Mouse (Mus musculus): ENCODE measurements around the gene Dppa5a.
"Not testable (repeated sequence)": the region's sequence is repeated elsewhere in the genome, so short reads cannot be mapped to it uniquely, and the experiment has no call there.

Dppa5a gene

DNA sequence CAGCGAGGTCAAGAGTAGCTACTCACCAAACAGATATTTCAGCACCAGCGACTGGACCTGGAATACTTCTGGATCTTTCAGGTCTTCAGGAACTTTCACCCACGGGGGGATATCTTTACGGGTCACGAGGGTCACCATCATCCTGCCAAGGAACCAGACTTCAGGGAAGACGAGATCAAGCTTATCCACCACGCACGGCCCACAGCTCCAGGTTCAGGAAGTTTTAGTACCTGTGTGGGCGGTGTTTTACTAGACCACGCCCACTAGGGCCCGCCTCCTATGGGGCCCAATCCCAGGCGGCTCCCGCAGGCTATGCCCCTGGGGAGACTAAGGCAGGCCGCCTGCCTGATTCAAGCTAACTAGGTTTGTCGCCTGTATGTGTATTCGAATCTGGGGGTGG, at the start of gene Dppa5a:
Gene Dppa5a, minus strand, starts transcription at position 219 of the 400 bp plus-strand sequence.
- not testable (repeated sequence) for DNase-seq

DNA sequence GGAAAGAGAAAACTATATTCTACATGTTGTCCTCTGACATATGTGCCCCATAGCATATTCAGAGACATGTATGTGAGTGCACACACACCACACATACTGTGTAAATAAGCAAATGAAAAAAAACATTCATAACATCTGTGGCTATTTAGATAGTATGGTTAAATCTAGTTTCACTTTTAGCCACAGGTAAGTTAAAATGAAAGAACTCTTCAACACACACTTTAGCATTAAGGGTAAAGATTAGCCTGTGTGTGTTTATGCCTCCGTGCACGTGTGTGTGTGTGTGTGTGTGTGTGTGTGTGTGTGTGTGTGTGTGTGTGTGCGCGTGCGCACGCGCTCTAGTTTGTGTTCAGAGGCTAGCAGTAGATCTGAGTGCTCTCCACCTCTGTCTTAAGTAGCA, 33.6 kb upstream of the Dppa5a start:
- no peak for DNase-seq

DNA sequence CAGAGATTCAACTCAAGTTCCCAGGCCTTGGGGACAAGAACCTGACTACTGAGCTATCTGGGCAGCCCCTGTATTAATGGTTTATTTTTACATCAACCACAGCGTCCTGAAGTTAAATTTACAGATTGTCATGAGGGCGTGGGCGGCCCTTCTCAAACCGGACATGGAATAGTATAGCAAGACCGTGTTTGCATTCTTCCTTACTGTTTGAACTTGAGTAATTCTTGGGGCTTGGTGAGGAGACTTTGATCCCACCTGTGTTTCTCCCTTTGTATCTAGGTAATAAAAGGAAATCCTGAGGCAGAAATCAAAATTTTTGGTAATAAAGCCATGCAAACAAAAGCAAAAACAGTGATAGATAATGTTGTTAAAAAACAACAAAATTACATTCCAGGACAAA, 32.6 kb upstream of the Dppa5a start:
- no peak for DNase-seq

DNA sequence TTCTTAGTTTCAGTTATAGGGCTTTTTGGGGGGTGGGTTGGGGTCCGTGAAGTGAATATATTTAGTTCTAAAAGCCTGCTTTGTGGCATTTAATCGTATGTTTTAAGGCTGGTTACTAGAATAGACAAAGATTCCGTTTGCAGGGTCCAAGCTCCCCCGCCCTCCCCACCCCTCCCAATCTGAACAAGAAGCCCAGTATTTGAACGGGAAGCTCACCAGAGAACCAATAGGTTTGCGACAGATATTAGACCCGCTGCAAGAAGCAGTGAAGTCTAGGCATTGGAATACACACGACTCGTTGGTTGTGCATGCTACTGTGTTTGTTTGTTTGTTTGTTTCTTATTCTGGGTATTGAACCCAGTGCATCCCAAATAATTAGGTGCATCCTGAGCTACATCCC, 28.5 kb upstream of the Dppa5a start:
- no peak for DNase-seq

DNA sequence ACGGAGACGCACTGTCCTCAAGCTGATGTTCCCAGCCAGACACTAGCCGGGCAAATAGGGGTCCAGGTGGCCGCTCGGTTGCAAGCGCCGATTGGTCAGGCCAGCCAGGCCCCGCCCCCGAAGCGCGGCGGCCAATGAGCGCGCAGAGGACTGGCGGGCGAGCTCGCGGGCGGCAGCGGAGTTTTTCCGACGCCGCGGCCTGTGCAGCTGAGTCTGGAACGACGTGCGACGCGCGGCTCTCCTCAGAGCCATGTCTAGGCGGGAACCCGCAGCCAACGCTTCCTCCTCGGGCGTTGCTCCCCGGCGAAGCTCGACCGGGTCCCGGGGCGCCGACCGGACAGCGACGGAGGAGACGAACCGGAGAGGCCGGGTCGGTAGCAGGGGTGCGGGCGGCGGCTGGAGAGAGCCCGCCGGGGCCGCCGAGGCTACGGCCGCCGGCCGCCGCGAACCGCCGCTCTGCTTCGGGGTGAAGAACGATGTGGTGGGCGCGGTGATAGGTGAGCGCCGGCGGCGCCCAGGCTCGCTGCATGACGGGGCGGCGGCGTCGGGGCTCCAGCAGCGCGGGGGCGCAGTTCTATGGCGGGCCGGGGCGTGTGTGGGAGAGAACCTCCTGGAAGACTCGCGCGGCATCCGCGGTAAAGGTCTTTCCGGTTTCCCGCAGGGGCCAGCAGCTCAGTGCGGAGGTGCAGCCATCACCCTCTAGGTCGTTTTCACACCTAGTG, 27.8 kb upstream of the Dppa5a start, which contains the start of gene Ddx43:
Gene Ddx43, plus strand, starts transcription at position 148 of the 722 bp plus-strand sequence.
- DNase-seq: peak in 1 of 2 experiments; percentile 4

DNA sequence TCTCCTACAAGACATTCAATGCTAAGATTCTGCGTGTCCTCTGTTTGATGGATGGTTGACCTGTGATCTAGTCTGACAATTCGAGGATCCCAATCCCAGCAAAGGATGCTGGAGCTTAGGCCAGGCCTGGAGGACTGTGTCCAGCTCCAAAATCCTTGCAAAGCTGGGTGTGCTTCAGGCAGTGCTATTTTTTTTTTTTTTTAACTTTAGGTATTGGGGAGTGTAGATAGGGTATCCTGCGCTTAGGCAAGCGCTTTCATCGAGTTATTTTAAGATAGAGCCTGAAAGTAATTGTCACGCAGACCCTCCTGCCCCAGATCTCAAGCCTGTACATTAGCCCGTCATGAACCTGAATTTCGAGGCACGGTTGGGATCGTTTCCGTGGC, 27.3 kb upstream of the Dppa5a start:
- no peak for DNase-seq

DNA sequence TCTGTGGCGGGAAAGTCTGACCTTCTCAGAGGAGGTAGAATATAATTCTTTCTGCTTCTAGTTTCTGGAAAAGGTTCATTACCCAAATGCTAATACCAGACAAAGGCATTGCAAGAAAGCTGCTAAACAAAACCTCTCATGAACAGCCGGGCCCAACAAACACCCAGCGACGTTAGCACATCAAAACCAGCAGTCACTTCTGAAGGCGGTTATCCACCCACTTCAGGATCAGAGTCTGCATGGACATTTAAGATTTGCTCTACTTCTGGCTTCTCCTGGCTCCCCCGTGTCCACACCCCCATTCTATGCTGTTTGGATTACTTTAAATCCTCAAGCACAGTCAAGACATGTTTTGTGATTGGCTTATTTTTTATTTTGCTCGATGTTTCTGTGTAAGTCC, 26.6 kb upstream of the Dppa5a start:
- DNase-seq: no peak

DNA sequence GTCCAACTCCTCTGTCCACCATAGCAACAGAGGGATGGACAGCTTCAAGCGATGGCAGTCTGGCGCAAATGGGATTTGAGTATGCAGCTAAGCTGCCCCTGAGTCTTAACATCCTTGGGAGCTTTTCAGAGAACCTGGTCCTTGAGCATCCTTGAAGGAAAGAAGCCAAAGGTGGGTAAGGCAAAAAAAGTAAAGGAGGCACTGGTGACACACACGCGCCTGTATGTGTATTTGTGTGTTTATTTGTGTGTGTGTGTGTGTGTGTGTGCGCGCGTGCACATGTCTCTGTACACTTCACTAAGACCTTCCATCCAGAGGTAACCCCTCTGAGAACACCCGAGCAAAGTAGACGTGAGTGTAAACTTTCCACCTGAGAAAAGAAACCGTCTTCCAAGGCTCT, 25.8 kb upstream of the Dppa5a start:
- DNase-seq: no peak

DNA sequence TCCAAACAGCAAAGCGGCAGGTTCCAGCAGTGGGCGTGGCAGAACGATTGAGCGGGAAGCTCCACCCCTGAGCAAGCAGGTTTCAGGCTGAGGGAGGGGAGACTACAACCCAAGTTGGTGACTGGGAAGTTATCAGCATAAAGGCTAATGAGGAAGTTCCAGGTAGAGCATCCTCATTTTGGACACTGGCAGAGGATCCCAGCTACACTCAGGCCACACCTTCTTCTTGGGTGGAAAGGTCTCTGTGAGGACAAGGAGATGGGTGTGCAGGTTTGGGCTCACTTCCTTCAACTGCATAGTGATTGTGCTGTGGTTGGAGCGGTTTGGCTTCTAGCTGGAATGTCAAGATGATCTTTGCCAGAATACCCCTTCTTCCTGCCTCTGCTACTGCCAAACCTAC, 22.0 kb upstream of the Dppa5a start:
- no peak for DNase-seq

DNA sequence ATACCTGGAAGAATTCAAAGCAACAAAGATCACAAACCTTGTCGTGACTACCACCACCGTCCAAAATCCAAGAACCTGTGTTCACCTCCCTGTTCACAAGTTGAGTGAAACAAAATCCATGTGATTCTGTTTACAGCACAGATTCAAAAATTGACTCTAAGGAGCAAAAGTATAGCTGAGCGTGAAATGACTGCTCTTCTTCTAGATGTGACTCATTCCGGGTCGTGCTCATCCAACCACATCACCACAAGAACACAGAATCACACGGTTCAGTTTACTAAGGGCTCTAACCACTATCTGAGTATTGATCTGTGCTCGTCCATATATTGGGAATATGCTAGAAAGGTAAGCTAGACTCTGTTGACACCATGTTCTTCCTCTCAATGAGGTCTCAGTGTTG, 19.0 kb upstream of the Dppa5a start:
- no peak for DNase-seq

DNA sequence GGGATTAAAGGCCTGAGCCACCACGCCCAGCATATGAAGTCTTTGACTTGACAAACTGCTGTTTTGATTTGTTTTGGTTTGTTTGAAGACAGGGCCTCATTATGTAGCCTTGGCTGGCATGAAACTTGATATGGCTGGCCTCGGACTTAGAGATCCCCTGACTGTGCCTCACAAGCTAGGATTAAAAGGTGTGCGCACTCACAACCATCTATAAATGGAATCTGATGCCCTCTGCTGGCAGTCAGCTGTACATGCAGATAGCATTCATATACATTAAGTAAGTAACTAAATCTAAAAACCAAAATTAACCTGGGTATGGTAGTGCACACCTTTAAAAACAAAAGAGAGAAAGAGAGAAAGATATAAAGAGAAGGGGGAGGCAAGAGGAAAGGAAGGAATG, 17.9 kb upstream of the Dppa5a start:
- DNase-seq: no peak

DNA sequence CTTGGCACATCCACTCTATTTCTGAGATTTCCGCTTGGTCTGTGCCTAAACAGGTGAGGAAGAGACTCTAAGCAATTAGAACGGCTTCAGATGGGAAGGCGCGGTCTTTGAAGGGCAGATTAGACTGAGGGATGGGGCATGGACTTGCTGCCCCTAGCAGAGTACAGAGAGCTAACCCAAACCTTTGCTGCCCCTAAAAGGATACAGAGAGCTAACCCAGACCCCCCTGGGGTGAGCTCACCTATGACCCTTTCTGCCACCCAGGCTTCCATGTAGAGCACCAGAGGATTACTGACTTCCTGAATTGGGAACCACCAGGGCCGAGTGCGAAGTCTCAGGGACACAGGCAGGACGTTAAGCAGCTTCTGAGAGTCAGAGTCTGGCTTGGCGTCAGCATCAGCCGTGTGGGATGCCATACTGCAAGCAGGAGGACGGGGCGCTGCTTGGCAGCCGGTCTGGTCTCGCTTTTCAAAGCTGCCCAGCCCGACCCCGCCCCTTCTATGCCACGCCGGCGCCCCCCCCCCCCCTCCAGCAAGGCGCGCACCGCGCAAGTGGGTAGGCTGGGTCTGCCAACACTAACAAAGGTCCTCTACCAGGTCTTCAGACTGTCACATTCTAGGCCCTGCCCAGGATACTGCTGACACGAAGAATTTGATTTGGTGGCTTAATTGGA, 10.3 kb upstream of the Dppa5a start, which contains the start of gene Ooep:
Gene Ooep, minus strand, starts transcription at position 613 of the 673 bp plus-strand sequence.
- DNase-seq: peak; percentile 3 to 6

DNA sequence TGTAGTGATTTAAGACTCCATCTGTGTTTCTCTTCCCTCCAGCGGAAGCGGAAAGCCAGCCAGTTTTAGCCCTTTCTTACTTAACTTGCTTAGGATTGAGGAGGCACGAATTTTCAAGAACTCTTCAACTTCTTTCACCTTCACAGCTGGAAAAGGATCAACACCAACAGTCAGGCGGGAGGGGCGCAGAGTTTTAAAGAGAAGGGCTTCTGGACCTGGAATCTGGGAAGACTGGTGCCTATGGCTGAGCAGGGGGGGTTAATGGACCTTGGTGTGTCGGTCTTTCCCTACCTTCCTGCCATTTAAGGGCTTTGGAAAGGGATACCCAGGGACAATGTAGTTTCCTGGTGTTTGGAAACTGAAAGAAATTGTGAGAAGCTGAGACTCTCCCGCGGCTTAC, 9.6 kb upstream of the Dppa5a start:
- DNase-seq: no peak

DNA sequence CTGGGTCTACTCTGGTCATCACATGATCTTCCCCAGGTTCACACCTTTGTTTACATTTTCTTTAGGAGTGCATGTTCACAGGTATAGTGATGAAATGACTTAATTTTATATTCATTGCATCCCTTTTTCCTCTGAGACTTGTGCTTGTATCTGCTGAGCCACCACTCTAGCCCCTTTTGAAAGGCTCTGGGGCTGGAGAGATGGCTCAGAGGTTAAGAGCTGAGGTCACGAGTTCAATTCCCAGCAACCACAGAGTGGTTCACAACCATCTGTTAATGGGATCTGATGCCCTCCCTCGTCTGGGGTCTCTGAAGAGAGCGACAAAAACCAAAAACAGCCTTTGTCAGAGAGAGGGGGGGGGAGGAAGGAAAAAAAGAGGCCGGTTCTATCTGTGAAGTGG, 7.5 kb upstream of the Dppa5a start:
- DNase-seq: no peak

DNA sequence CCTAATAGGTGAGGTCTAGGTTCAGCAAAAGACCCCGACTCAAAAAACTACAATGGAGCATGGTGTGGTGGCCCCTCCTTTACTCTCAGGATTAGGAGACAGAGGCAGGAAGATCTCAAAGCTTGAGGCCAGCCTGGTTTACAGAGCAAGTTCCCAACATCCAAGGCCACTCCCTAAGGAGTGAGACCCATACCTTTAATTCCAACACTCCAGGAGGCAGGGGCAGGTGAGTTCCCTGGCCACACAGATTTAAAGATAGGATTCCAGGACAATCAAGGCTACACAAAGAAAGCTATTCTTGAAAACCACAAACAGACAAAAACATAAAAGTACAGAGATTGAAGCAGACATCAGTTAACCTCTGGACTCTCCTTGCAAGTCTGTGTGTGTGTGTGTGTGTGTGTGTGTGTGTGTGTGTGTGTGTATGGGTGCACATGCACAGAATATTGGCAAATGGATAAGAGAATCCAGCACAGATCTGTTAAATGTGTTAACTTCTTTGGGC, 7.0 kb upstream of the Dppa5a start:
- no peak for DNase-seq

DNA sequence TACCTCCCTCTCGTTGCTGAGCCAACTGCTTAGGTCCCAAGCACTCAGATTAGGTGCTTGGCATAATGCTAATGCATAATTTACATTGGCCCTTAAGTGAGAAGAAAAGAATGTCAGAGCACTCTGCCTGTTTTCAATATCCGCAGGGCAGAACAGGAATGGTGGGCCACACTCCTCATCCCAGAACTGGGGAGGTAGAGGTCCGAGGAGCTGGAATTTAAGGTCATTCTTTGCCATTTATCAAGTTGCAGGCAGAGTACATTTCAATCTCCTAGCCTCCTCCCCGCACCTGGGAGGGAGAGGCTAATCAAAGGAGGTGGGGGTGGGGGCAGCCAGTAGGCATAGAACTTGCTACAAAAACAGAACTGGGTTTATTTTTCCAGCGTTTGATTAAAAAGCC, 6.4 kb upstream of the Dppa5a start:
- no peak for DNase-seq

DNA sequence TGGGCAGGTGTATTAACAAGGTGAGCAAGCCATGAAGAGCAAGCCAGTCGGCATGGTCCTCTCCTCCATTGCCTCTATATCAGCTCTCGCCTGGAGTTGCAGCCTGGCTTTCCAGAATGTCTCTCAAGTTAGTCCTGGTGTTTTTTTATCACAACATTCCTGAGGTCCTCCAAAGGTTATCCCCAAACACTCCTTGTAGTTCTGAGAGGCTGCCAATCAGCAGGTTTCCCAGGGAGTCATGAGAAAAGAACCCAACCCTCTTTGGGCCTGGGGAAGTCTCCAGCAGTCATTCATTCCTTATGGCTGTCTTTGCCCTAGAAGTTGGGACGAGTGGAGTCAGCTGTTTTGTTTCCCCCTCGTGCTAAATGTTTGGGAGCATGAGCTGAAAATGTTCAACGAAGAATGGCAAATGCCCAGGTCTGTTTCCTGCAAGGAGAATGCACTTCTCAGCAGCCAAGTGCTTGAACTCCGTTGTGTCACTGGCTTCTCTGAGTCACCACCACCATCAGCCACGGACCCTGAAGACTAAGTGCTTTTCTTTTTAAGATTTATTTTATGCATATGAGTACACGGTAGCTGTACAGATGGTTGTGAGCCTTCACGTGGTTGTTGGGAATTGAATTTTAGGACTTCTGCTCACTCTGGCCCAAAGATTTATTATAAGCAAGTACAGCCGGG, 5.0 kb upstream of the Dppa5a start:
- no peak for DNase-seq

DNA sequence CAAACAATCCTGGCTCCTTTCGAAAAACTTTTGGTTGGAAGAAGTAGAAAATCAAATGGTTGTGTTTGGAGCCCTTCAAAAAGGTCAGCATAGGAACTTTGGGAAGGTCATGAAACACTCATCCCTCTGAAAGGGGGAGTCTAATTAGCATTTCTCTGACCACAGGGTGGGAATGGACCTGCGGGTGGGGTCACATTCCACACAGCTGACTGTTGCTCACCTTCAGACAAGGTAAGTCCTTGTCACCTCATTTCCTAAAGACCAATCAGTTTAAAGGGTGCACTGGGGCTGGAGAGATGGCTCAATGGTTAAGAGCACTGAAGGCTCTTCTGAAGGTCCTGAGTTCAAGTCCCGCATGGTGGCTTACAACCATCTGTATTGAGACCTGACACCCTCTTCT, 3.5 kb upstream of the Dppa5a start:
- no peak for DNase-seq

DNA sequence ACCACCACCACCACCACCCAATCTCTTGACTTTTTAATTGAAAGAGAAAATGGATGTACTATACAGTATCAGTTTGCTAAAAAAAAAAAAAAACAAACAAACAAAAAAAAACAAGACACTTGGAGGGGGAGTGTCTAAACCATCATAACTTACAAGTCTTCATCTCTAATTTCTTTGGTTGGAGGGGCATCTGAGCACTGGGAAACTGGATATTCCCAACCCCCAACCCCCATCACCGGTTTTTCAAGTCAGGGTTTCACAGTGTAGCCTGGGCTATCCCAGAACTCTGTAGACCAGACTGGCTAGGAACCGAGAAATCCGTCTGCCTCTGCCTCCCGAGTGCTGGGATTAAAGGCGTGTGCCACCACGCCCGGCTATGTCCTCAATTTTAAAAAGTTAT, 1.8 kb upstream of the Dppa5a start:
- no peak for DNase-seq

DNA sequence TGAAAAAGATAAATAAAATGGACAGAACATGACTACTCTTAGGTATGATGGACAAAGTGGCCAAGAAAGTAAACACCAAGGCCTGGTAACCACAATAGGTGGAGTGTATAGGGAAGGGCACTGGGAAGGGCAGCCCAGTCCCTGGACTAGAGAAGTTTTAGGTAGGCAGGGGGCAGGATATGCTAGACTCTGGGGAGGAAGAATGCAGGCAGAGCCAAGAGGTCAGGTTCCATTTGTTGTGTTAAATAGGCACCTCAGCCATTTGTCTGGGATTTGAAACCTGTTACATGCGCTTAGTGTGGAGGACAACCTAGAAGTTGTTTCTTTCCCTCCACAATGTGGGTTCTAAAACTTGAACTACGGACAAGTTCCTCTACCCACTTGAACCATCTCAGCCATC, 1.4 kb upstream of the Dppa5a start:
- no peak for DNase-seq

DNA sequence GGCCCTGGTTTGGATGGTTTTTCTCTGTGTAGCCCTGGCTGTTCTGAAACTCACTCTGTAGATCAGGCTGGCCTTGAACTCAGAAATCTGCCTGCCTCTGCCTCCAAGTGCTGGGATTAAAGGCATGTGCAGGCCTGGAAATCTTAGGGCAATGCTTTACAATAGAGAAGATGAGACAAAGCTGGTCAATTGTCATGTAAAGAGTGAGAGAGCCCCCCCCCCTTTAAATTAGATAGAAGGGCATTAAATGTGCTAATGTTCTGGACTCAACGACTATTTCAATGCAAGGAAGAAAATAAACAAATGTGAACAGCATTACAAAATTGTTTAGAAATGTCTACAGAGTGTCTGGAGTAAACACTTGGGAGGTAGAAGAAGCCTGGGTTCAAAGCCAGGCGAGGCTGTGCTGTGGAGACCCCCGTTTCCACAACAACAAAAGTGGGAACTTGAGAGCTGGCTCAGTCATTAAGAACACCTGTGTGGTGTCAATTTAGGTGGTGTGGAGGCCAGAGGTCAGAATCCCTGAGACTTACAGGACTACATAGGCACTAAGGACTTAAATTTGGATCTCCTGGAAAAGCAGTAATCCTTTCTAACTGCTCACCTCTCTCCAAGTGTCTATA, 805 bp upstream of the Dppa5a start:
- DNase-seq: no peak

DNA sequence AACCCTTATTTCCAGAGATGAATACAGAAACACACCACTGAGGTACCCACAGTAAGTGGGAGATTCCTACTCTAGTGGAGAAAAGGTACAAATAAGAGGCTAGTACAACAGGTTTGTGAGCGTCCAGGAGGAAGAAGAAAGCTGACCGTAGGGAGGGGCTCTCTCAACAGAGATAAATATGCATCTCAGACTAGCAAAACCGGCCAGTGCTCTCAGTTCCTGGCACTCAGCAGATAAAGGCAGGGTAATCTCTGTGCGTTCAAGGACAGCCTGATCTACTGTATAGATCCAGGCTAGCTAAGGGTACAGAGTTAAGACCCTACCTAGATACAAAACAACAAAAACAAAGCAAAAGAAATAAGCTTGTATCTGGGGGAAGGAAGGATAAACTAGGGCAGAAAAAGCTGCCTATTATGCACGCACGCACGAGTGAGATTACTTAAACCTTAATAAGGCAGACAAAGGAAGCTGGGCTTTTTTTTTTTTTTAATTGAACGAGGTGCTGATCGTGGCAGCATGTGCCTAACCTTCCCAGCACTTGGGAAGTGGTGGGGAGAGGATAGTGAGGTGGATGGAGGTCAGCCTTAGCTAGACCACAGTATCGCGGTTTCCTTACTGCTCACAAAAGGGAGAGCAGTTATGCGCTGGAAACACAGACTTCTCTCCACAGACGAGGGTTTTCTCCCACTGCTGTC, 2.0 kb downstream of the Dppa5a start:
- no peak for DNase-seq

DNA sequence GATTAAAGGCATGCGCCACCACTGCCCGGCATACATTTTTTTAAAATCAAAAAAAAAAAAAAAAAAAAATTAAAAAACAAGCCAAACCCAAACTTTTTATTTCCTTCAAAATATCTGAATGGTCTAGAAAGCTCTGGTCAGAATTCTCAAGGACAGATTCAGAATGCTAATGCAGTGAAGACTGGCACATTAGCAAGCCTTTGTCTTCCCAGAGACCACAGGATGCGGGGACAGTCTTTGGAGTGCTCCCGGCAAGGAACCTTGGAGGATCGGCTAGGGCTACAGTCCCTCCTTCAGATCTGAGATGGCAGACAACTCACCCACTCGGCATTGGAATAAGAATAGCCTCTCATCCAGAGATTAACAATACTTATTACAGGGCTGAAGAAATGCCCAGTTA, 3.3 kb downstream of the Dppa5a start:
- DNase-seq: no peak

All from cerebellum, postnatal 36 days (tissue).